Mouse (Mus musculus) frontal cortex, postnatal 14 days (tissue): ENCODE measurements around the gene Pate2.
A peak's percentile ranks its signal among the peaks of the same experiment; 100 is the strongest.

Experiments
- DNase-seq, 2 experiments: peaks; one replicate each; pipeline ENCODE4 v3.0.0; 2022; ENCODE audit warnings: low spot score in 2 of 2

The Pate2 gene

GRCm38 (mm10) chr9:35569571-35570534, at the start of gene Pate2, which contains the start of gene Hyls1:
TSS of gene Pate2 (plus strand) at chr9:35570284.
TSS of gene Hyls1 (minus strand) at chr9:35570398.
- DNase-seq, result peak; percentile 89 to 91

DNA sequence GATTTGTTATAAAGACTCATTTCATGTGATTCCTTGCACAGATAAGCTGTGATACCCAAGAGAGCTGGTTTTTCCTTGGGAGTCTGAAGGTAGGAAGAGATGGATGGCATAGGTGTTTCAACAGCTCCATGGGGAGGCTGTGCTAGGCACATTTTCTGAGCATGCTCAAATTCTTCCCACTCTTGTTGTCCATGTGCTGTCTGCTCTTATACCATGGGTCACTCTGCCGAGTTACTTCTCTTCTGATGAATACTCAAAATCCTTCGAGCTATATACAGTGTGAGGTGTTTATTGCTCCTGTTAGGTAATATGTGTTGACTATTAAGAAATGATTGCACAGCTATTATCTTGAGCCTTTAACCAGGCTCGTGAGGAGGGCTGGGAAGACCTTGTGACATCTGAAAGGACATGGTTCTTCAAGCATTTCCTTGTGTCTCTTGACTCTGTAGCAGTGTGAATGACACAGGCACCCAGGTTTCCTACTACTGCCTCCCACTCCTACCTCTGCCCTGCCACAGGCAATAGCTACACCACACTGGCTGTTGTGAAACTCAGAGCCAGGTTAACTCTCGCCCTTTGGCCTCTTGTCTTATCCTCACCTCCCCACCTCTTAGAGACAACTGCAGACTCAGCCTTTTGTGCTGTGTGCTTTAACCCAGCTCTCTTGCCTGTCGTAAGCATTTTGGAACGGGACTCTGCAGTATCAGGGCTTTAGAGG, 49.3 kb upstream of the Pate2 start:
- no peak for DNase-seq

DNA sequence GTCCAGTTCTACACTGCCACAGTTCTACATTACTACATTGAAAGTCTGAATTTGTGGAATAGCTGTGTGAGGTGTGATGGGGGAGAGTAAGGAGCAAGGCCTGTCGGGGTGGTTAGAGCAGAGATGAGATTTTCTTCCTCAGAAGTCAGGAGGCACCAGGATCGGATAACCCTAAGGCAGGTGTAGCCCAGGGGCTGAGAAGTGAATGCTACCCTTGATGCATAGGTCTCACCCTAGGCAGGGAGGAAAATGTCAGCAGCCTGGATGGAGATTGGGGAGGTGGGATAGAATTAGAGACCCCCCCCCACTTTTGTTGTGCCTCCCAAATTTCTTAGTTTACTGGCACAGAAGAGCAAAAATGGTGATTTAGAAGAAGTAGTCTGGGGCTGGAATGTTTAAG, 47.8 kb upstream of the Pate2 start:
- DNase-seq, result no peak

DNA sequence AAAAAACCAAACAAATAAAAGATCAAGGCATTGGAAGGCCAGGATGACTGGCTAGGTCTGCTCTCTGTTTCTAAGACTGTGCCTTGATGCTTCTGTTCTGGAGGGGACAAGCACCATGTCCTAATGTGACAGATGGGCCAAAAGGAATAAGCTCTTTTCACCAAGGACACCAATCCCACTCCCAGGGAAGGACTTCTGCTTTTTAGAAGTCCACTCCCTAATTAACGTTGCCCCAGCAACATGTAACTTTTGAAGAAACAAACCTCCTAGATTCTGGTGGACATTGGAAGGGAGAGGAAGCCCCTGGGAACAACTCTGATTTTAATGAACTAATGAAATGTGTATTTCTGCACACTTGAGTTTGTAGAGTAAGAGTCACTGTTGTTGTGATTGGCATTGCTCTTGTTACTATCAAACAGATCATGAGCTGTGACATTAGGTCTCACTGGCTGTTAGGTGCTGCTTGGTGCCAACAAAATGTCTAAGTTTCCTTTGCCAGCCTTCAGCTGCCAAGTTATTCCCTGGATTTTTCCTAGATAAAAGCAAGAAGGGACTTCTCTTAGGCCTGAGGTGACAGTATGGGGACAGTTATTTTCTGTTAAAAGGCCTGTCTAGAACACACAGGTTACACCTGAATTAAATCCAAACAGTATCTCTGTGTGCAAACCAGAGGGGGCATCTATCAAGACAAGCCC, 47.1 kb upstream of the Pate2 start:
- DNase-seq, result no peak

DNA sequence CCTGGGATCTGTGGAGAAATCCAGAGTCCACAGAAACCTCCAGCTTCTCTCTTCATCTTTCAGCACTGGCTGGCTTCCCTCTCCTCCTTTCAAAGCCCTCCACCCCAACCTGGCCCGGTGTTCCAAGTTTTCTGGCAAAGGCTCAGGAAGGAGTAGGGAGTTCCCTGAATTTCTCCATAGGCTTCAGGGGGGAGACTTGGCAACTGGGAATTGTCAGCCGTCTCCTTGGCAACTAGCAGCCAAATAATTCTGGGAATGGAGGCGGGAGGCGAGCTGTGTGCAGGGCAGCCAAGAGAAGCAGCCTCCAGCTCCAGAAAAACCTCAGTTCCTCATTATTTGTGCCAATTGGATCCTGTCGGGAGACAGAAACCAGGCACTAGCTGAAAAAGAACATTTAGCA, 46.5 kb upstream of the Pate2 start:
- DNase-seq, result peak; percentile 46 to 52

- DNase-seq, result peak; percentile 60 to 67
Measured at GRCm38 (mm10) chr9:35523941-35524411, 46.1 kb upstream of the Pate2 start.

DNA sequence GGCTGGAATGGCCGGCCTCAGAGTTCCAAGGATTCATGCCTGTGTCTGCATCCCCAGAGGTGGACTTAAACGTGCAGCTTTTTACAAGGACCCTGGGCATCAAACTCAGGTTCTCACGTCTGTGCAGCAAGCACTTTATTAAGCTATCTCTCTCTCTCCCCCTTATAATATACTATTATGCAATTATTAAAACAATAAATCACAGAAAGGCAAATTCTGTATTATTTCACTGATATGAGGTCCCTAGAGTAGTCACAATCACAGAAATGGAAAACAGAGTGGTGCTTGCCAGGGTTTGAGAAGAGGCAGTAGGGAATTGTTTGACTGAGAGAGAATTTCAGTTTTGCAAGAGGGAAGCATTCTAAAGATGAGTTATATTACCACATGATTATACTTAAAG, 40.9 kb upstream of the Pate2 start:
- no peak for DNase-seq

DNA sequence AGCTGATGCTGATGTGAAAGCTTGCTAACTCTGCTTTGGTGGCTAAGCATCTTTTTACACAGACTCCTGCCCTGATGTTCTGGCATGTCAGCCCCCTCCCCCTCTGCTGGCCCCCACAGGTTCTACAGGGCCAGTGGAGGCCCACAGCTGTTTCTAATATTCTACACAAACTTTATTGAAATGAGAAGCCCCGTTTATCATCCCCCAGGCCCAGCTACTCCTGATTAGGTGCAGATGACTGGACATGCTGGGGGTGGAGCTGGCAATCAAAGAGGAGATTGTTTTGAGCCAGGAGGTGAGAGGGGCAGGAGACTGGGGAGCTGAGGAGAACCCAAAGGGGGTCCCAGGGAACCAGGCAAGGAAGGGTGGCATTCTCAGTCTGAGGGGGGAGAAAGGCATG, 40.3 kb upstream of the Pate2 start:
- DNase-seq, result no peak

DNA sequence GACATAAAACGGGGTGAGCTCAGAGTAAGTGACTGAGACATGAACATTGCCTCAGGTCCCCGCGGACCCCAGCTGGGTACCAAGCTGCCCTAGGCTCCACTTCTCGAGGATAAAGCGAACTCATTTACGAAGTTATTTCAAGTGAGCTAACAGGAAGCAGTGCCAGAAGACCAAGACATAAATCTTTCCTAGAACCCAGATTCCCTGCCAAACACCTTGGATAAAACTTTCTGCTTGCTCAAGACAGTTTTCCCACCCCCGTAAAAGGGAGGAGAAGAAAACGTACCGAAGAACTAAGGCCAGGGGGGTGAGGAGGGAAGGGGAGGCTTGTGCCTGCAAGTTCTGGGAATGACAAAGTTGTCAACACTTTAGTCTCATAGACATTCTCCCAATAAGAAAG, 36.8 kb upstream of the Pate2 start:
- no peak for DNase-seq

- DNase-seq, result peak in 1 of 2 experiments; percentile 29
Measured at GRCm38 (mm10) chr9:35535110-35535509, 35.0 kb upstream of the Pate2 start.

DNA sequence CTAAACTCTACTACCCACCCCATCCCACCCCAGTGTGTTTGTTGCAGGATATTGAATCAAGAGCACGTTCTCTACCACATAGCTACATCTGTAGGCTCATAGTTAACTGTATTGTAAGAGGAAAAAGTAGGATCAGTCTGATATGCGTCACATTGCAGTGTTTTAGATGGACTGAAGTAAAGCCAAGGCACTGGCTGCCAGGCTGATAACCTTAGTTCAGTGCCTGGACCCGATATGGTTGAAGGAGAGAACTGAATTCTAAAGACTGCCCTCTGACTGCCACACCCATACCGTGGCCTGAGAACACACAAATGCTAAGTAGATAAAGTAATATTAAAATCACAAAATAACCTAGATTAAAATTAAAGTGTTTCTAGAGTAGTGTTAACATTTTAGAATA, 34.2 kb upstream of the Pate2 start:
- DNase-seq, result no peak

DNA sequence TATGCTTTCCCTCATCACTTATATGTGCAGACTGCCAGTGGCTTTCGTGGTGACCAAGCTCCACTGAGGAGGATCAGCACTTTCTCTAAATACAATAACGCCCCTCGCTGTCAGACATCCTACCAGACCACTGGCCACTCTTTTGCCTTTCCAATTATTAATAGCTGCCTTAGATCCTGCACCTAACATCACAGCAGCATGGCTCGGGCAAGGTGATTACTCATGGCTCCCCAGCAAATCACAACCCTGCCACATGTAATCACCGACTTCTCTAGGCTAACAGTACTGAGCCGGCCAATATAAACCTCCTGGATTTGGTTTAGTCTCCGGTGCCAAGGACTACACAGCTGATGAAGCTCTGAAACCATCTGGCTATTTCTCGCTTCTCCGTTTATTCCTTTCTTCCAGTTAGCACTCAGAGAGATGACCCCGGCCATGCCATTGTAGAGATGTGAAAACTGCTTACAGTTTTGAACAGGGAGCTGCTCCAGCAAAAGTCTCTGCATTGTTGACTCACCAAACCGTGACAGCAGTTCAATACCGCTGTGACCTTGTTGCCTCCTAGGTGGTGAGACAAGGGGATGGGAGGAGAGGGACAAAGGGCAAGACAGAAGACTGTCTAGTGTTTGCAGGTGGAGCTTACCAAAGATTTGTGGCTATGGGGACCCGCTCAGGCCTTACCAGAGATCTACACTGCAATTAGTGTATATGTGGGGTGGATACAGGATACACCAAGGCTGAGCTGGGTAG, 30.9 kb upstream of the Pate2 start:
- DNase-seq, result no peak

- no peak for DNase-seq
Measured at GRCm38 (mm10) chr9:35541024-35541423, 29.1 kb upstream of the Pate2 start.

DNA sequence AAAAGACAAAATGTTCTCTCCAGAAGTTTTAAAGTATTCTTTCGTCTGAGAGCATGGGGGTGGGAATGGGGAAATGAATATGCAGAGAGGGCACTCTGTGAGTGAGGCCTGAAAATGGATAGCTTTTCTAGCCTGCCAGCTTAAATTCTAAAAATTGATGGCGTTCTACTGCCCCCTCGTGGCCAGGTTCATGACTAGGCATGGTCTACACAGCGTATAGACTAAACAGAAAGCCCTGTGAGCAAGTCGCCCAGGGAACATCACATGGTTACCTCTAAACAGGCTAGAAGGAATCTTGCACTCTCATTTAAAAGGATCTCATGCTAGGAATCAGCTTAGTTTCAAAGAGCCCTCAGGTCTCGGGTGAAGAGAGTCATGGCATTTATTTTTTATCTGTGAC, 28.6 kb upstream of the Pate2 start:
- DNase-seq, result peak; percentile 51 to 78

DNA sequence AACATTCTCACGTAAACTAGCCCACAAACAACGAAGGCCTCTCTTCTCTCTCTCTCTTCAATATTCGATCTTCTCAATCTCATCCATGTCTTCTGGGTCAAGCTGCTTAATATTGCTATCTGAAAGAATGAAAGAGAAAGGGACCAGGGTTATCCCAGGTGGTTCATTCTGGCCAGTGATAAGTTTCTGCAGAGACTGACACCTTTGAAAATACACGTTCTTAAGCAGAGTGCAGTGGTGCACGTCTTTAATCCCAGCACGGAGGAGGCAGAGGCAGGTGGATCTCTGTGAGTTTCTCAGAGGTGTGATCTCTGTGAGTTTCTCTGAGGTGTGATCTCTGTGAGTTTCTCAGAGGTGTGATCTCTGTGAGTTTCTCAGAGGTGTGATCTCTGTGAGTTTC, 28.1 kb upstream of the Pate2 start:
- no peak for DNase-seq

- no peak for DNase-seq
Measured at GRCm38 (mm10) chr9:35543099-35543860, 26.8 kb upstream of the Pate2 start.

DNA sequence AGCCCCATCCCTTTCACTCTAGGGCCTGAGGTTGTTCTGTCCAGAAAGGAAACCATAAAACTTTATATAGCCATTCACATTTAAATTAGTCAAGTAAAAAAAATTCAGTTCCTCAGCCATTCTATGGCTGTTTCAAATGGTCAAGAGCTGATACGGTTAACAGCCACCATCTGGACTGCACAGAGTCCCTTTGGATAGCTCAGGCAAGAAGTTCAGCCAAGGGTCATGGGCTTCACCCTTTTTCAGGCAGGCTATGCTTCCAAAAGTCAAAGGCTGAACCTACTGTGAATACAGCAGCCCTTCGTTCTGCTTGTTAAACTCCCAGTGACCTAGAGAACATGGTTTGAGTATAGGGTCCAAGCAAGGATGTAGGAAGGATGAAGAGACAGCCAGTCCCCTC, 25.4 kb upstream of the Pate2 start:
- no peak for DNase-seq

DNA sequence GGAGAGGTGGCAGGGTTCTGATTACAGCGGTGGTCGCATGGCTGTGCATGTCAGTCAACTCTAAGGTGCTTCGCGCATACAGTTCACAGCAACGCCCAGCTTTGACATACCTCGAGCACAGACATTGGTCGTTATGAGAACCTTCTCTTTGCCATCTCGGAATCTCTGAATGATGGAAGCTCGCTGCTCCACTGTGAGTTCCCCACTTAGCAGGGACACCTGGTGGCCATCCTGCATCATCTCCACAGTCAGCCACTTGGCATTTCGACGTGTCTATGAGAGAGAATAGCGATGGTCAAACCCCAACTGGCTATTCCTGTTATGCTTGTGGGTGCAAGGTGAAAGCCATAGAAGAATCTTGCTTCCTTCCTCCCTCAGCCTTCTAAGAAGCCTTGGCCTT, 24.4 kb upstream of the Pate2 start:
- DNase-seq, result no peak

GRCm38 (mm10) chr9:35546745-35547144, 23.3 kb upstream of the Pate2 start:
- no peak for DNase-seq

DNA sequence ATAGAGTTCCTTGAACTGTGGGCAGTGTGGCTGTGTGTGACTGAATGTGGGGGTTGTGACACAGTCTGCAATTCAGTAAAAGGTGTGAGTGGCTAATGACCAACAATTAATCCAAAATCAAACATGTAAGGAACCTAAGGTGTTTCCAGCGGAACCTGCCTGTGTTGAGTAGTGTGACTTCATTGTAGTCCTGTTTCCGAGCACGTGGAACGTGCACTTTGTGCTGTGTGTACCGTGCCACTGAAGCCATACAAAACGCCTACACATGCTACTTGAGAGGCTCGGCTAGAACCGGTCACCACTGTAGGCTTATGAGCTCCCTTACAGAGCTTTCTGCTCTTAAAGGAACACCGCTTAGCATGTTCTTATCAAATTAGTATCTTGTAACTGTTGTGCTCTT, 21.6 kb upstream of the Pate2 start:
- no peak for DNase-seq
